Mouse (Mus musculus) layer of hippocampus, adult 2 months (tissue): ENCODE measurements around the gene Nsun4. TPM values are rescaled to one million over a fixed set of nuclear protein-coding genes. Genes with fewer than 3 reads are reported as not detected.
A peak's percentile ranks its signal among the peaks of the same experiment; 100 is the strongest.

Experiments
- DNase-seq, 2 experiments: peaks; one replicate each; pipeline ENCODE4 v3.0.0; 2022; ENCODE audit warnings: low spot score in 2 of 2
- H3K27ac ChIP-seq: fragments of 200-600 bp; 2 replicates; pipeline ENCODE4 v1.8.1; 2022
- H3K4me3 ChIP-seq: fragments of 200-600 bp; 2 replicates; pipeline ENCODE4 v1.8.1; 2022; ENCODE audit warnings: mild to moderate bottlenecking
- CTCF ChIP-seq: fragments of 200-600 bp; conservative IDR thresholded peaks from 2 replicates; pipeline ENCODE4 v1.8.1; 2022; ENCODE audit warnings: antibody characterized with exemption, mild to moderate bottlenecking, moderate library complexity
- total RNA-seq, 2 experiments: library from RNA; stranded (reverse); gene quantifications; 2 replicates each; pipeline ENCODE4 v1.2.3; 2021

Gene Nsun4
- total RNA-seq, 2 experiments from 2014 or later: 9.9 to 10.0 TPM

GRCm38 (mm10) chr4:116017902-116018746, 35.6 kb downstream of the Nsun4 start, which contains the start of gene Faah:
TSS of gene Faah (minus strand) at chr4:116017926.
- TF ChIP-seq CTCF: no peak
- no peak for DNase-seq
- peak within 1 kb of the TSS; percentile 90 for H3K4me3 ChIP-seq
- peak within 1 kb of the TSS; percentile 97 for H3K27ac ChIP-seq

- Histone ChIP-seq H3K4me3 (peak overlapping the region; percentile 90), H3K27ac (peak overlapping the region; percentile 97)
- peak; percentile 69 to 77 for DNase-seq
- TF ChIP-seq CTCF: no peak
Measured at GRCm38 (mm10) chr4:116017300-116017901, 36.3 kb downstream of the Nsun4 start.

GRCm38 (mm10) chr4:116016862-116017299, 36.8 kb downstream of the Nsun4 start:
- no peak for DNase-seq
- peak overlapping the region; percentile 97 for H3K27ac ChIP-seq
- TF ChIP-seq CTCF: no peak
- peak overlapping the region; percentile 90 for H3K4me3 ChIP-seq

GRCm38 (mm10) chr4:116016396-116016795, 37.3 kb downstream of the Nsun4 start:
- Histone ChIP-seq H3K4me3 (peak overlapping the region; percentile 90), H3K27ac (peak overlapping the region; percentile 97)
- no peak for DNase-seq
- TF ChIP-seq CTCF: no peak

- Histone ChIP-seq H3K4me3 (peak overlapping the region; percentile 90), H3K27ac (peak overlapping the region; percentile 97)
- peak; percentile 77 to 79 for DNase-seq
- TF ChIP-seq CTCF: no peak
Measured at GRCm38 (mm10) chr4:116015996-116016395, 37.7 kb downstream of the Nsun4 start.

- no peak for DNase-seq
- TF ChIP-seq CTCF: no peak
- Histone ChIP-seq H3K4me3 (peak overlapping the region; percentile 90), H3K27ac (peak overlapping the region; percentile 97)
Measured at GRCm38 (mm10) chr4:116015502-116015901, 38.2 kb downstream of the Nsun4 start.

- no peak overlapping the region for H3K27ac ChIP-seq
- no peak overlapping the region for H3K4me3 ChIP-seq
- no peak for TF ChIP-seq CTCF
- DNase-seq: no peak
Measured at GRCm38 (mm10) chr4:116010186-116010585, 43.5 kb downstream of the Nsun4 start.

GRCm38 (mm10) chr4:116001206-116001605, 52.5 kb downstream of the Nsun4 start:
- DNase-seq: no peak
- Histone ChIP-seq H3K4me3 (no peak overlapping the region), H3K27ac (no peak overlapping the region)
- no peak for TF ChIP-seq CTCF

GRCm38 (mm10) chr4:116000671-116001070, 53.0 kb downstream of the Nsun4 start:
- Histone ChIP-seq H3K4me3 (no peak overlapping the region), H3K27ac (no peak overlapping the region)
- no peak for DNase-seq
- no peak for TF ChIP-seq CTCF

GRCm38 (mm10) chr4:115996729-115997128, 56.9 kb downstream of the Nsun4 start:
- no peak for DNase-seq
- no peak overlapping the region for H3K27ac ChIP-seq
- TF ChIP-seq CTCF: no peak

GRCm38 (mm10) chr4:115995376-115995730, 58.3 kb downstream of the Nsun4 start:
- no peak for DNase-seq
- no peak overlapping the region for H3K4me3 ChIP-seq
- H3K27ac ChIP-seq: no peak overlapping the region

More at GRCm38 (mm10) chr4:115996729-115997128, 56.9 kb downstream of the Nsun4 start:
- no peak overlapping the region for H3K4me3 ChIP-seq

GRCm38 (mm10) chr4:115994662-115995375, 58.9 kb downstream of the Nsun4 start:
- TF ChIP-seq CTCF: no peak
- Histone ChIP-seq H3K27ac (no peak overlapping the region), H3K4me3 (no peak overlapping the region)
- DNase-seq: no peak

More at GRCm38 (mm10) chr4:115995376-115995730, 58.3 kb downstream of the Nsun4 start:
- no peak for TF ChIP-seq CTCF

GRCm38 (mm10) chr4:115989382-115989781, 64.3 kb downstream of the Nsun4 start:
- Histone ChIP-seq H3K27ac (no peak overlapping the region), H3K4me3 (no peak overlapping the region)
- DNase-seq: no peak
- no peak for TF ChIP-seq CTCF
